Mouse (Mus musculus) spleen, adult 12 weeks (tissue): ENCODE data around the gene Gm20388.

ENCODE experiments used
- DNase-seq: peaks from one replicate; pipeline ENCODE4 v3.0.0; 2022; ENCODE audit warnings: low spot score

Gm20388 gene

DNA sequence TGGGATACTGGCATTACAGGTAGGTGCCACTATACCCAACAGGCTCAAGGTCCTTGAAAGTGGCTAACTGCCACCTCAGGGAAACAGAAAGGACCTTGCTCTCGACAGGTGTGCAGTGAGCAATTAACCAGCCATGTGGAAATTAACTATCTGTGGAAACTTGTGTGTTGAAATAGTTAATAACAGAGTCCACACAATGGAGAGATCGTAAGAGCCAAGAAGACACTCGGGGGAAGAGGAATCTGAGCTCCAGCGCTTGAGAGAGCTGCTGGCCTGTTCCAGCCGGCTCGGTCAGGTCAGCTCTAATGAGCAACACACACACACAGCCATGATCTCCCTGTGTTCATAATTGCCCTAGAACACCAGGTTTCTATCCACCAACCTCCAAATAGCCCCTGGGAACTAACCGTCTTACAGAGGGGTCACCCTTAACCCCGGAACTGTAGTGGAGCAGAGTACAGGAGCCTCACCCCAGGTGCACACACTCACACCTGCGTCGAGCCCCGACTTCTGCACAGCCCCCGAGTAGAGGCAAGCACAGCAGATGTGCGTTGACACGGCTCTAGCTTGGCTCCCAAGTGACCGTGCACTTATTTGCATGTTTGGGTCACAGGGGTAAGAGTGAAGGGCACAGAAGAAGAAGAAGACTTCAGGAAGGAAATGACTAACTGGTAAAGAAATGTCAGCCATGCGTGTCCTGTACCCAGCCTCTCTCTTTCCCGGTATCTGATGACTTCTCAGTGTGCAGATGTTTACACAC, 814.4 kb downstream of the Gm20388 start:
- peak; percentile 41 for DNase-seq

DNA sequence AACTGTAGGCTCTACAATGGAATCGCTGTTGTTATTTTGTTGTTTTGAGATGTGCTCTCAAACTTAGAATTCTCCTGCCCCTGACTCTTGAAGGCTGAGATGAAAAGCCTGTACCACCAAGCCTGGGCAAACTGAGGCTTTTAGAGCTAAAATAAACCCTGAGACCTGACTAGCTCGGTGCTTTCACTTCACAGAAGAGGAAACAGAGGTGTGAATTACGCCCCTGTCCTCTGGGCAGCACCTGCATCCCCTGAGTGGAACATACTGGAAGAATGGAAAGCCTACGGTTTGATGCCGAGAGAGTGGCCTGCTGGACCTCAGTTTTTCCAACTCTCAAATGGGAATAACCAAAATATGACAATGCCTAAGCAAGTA, 814.9 kb downstream of the Gm20388 start:
- no peak for DNase-seq

GRCm38 (mm10) chr8:120726051-120726450, 815.4 kb downstream of the Gm20388 start:
- no peak for DNase-seq

- DNase-seq, result no peak
These were observed 818.0 kb downstream of the Gm20388 start for GRCm38 (mm10) chr8:120728488-120729160.

- DNase-seq, result no peak
These were observed 820.9 kb downstream of the Gm20388 start for GRCm38 (mm10) chr8:120731582-120731981.

DNA sequence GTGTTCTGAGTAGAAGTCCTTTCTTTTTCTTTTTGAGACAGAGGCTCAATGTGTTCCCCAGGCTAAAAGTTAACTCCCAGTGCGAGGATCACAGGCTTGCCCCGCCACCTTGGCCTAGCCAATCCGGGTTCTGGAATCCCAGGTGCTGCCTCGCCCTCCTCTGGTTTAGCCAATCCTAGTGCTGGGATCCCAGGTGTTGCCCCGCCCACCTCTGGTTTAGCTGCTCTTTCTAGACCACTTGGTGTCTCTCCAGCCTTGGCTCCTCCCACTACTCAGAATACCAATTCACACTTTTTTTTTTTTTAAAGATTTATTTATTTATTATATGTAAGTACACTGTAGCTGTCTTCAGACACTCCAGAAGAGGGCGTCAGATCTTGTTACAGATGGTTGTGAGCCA, 821.4 kb downstream of the Gm20388 start:
- DNase-seq, result no peak

DNA sequence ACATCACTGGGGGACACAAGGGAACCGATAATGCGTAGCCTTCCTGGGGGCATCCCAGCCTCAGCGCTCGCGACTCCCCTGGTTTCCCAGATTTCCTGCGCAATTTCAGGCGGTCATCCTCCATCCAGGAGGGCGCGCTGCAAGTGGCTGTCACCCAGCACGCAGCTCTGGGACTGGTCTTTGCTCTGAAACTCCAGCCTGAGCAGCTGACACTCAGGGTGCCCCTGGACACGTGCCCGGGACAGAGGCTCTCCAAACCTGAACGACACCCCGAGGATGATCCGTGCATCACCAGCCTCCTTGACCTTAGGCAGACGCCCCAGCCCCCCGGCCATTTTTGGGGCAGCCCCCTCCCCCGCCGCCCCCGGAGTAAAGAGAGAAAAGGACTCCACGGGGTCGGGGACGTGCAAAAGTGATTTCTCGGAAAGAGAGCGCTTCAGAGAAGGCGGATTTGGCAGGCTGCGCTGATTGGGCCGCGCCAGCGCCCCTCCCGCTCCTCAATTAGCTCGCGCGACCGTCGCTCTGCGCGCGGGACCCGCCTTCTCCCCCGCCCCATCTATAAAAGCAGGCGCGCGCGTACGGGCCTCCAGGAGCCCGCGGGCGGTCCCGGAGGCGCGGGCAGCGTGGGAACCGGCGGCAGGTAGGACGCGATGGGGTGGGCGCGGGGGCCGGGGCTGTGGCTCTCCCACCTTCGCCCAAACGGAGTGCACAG, 825.3 kb downstream of the Gm20388 start, which contains the start of gene Irf8:
Gene Irf8, plus strand, starts transcription at position 589 of the 712 bp plus-strand sequence.
- DNase-seq, result peak; percentile 74

- DNase-seq, result no peak
These were observed 825.8 kb downstream of the Gm20388 start for GRCm38 (mm10) chr8:120736486-120736885.

GRCm38 (mm10) chr8:120737166-120737565, 826.5 kb downstream of the Gm20388 start:
- DNase-seq, result no peak

GRCm38 (mm10) chr8:120738771-120739170, 828.1 kb downstream of the Gm20388 start:
- DNase-seq, result no peak

- no peak for DNase-seq
These were observed 828.9 kb downstream of the Gm20388 start for GRCm38 (mm10) chr8:120739526-120739925.

DNA sequence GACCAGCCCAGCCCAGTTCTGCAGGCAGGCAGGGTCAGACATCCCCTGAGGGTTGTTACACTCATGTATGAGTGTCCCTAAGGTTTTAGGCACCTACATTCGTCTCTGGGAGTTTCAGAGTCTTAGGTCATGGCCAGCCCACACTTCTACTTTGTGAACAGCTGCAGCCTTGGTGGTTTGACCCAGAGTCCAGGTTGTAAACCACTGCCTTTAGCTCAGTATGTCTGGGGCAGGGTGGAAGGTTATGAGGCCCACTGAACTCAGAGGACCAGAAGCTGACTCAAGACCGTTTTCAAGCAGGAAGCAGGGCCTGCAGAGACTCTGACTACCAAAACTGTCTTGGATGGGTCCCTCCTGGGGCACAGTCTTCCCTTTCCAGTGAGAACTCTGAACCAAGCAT, 829.9 kb downstream of the Gm20388 start:
- no peak for DNase-seq

DNA sequence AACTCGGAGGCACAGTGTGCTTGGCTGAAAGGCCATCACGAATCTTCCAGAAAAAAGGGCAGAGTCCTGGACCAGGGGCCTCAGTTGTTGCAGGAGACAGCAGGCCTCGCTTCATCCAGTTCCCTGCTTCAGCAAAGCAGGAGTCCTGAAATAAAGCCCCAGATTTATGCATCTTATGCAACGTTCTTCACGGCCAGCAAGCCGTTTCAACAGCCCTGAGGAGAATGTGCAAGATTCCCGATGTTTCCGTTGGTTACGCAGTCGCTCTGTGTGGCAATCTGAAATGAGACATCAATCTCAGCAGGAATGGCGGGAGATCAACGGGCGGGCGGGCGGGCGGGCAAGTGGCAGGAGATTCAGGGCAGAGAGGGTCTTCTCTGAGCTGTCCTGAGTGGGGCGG, 830.4 kb downstream of the Gm20388 start:
- DNase-seq, result no peak

DNA sequence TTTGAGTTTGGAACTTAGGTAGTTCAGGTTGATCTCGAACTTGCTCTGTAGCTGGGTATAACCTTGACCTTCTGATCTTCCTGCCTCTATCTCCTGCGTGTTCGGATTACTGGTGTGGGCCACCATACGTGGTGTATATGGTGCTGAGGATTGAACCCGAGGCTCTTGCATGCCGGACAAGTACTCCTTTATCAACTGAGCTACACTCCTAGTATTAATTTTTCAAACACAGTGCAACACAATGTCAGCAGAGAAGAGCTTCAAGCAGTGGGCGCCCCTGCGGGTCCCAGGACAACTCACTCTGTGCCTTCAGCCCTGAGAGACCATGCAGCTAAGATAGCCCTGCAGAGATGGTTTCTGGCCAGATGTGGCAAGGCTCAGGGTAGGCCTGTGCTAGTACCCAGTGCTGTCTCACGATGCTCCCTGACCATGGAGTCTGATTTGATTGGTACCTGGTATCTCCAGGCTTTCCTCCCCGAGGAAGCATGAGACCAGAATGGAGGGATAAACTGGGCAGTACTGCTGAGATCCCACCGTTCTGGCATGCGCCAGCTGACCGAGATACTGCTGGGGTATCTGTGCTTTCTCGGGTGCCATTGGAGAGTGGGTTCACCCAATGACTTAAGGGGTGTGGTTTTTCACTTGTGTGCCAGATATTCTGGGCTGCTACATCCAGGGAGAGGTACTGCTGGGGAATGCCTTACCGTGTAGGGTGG, 831.3 kb downstream of the Gm20388 start:
- DNase-seq, result no peak

GRCm38 (mm10) chr8:120743149-120743897, 832.7 kb downstream of the Gm20388 start:
- no peak for DNase-seq

GRCm38 (mm10) chr8:120743898-120744290, 833.3 kb downstream of the Gm20388 start:
- no peak for DNase-seq

DNA sequence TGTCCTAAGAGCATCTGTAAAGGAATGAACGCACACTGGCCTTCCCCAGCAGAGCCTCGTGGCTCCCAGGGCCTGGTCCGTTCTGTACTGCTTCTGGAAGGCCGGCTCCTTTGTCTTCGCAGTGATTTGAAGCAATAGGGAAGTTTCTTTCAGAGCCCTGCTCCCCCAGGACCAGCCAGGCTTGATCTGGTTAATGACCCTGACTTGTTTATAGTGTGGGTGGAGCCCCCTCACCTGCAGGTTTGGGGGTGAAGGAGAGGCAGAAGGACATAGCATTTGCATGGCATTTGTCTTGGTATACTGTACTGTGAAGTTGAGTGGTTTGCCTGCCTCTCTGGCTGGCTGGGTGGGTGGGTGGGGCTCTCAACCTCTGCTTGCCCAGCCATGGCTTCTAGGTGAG, 833.8 kb downstream of the Gm20388 start:
- DNase-seq, result no peak

GRCm38 (mm10) chr8:120745226-120745625, 834.6 kb downstream of the Gm20388 start:
- DNase-seq, result no peak

GRCm38 (mm10) chr8:120746007-120746701, 835.5 kb downstream of the Gm20388 start:
- DNase-seq, result no peak

DNA sequence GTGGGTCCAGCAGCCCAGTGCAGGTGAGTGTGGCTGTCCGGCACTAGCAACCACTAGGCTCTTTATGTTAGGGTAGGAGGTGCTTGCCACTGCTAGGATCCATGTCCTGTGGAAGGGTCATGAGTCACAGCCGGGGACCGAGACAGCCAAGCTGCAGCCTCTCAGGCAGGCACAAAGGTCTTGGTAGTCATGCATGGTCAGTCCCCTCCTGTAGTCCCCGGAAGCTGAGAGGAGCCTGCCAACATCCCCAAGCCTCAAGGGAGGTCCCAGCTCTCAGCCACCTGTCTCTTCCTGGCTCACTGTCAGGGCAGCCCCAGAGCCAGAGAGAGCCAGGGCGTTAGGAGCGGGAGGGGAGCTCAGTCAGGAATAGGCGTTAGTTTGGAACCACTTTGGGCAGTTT, 836.6 kb downstream of the Gm20388 start:
- no peak for DNase-seq

- no peak for DNase-seq
These were observed 840.0 kb downstream of the Gm20388 start for GRCm38 (mm10) chr8:120750616-120751015.
